Mouse (Mus musculus): ENCODE data around the gene Tmprss3. TPM values are rescaled to one million over a fixed set of nuclear protein-coding genes. Genes with fewer than 3 reads are reported as not detected.
A peak's percentile ranks its signal among the peaks of the same experiment; 100 is the strongest.

Tmprss3 gene
- total and polyA plus RNA-seq, 2 experiments from 2014 or later: not detected

- ATAC-seq (no peak), DNase-seq (no peak)
- H3K4me3 ChIP-seq (ENCODE audit: low read depth, low read length): no peak overlapping the region
Observed at GRCm38 (mm10) chr17:31153785-31154184, 45.0 kb downstream of the Tmprss3 start.

GRCm38 (mm10) chr17:31152966-31153499 is 45.7 kb downstream of the Tmprss3 start:
- ATAC-seq (no peak), DNase-seq (no peak)
- Histone ChIP-seq H3K4me2 (ENCODE audit: low read depth) (no peak overlapping the region), H3K4me3 (ENCODE audit: low read depth, low read length) (no peak overlapping the region), H3K9me3 (ENCODE audit: low read length) (no peaks in the 10 kb centered on the region), H3K9ac (no peak overlapping the region), H3K4me1 (ENCODE audit: insufficient read depth) (no peaks in the 10 kb centered on the region), H3K36me3 (ENCODE audit: insufficient read depth) (no peaks in the 10 kb centered on the region), H3K27ac (ENCODE audit: low read depth, low read length) (no peak overlapping the region), H3K27me3 (ENCODE audit: insufficient read depth, low read length) (no peaks in the 10 kb centered on the region)
- no peak for TF ChIP-seq CTCF (IDR thresholded peaks at IDR 0.05; ENCODE audit: low read depth)
- WGBS: 84% methylated on average over 9 of the region's 9 CpGs

More at GRCm38 (mm10) chr17:31153785-31154184, 45.0 kb downstream of the Tmprss3 start:
- TF ChIP-seq CTCF (IDR thresholded peaks at IDR 0.05; ENCODE audit: low read depth): no peak
- no peak overlapping the region for H3K4me2 ChIP-seq (ENCODE audit: low read depth)
- H3K27me3 ChIP-seq (ENCODE audit: insufficient read depth, low read length): no peaks in the 10 kb centered on the region
- 72% methylated on average over 8 of the region's 8 CpGs for WGBS
- no peaks in the 10 kb centered on the region for H3K36me3 ChIP-seq (ENCODE audit: insufficient read depth)
- H3K4me1 ChIP-seq (ENCODE audit: insufficient read depth): no peaks in the 10 kb centered on the region
- no peak overlapping the region for H3K27ac ChIP-seq (ENCODE audit: low read depth, low read length)
- no peak overlapping the region for H3K9ac ChIP-seq
- no peaks in the 10 kb centered on the region for H3K9me3 ChIP-seq (ENCODE audit: low read length)

GRCm38 (mm10) chr17:31152512-31152911 is 46.3 kb downstream of the Tmprss3 start:
- H3K27ac ChIP-seq (ENCODE audit: low read depth, low read length): no peak overlapping the region
- H3K4me1 ChIP-seq (ENCODE audit: insufficient read depth): no peaks in the 10 kb centered on the region
- ATAC-seq (no peak), DNase-seq (no peak)
- H3K27me3 ChIP-seq (ENCODE audit: insufficient read depth, low read length): no peaks in the 10 kb centered on the region
- TF ChIP-seq CTCF (IDR thresholded peaks at IDR 0.05; ENCODE audit: low read depth): no peak
- WGBS: 34% methylated on average over 5 of the region's 5 CpGs
- no peak overlapping the region for H3K9ac ChIP-seq
- H3K9me3 ChIP-seq (ENCODE audit: low read length): no peaks in the 10 kb centered on the region
- H3K4me2 ChIP-seq (ENCODE audit: low read depth): no peak overlapping the region
- H3K4me3 ChIP-seq (ENCODE audit: low read depth, low read length): no peak overlapping the region
- H3K36me3 ChIP-seq (ENCODE audit: insufficient read depth): no peaks in the 10 kb centered on the region

GRCm38 (mm10) chr17:31145998-31146397 is 52.8 kb downstream of the Tmprss3 start:
- Histone ChIP-seq H3K27me3 (ENCODE audit: insufficient read depth, low read length) (no peaks in the 10 kb centered on the region), H3K9ac (no peak overlapping the region), H3K4me3 (ENCODE audit: low read depth, low read length) (no peak overlapping the region), H3K36me3 (ENCODE audit: insufficient read depth) (no peaks in the 10 kb centered on the region), H3K27ac (ENCODE audit: low read depth, low read length) (no peak overlapping the region), H3K4me2 (ENCODE audit: low read depth) (no peak overlapping the region), H3K9me3 (ENCODE audit: low read length) (no peaks in the 10 kb centered on the region), H3K4me1 (ENCODE audit: insufficient read depth) (no peaks in the 10 kb centered on the region)
- WGBS: 84% methylated on average over 9 of the region's 9 CpGs
- ATAC-seq (no peak), DNase-seq (no peak)
- TF ChIP-seq CTCF (IDR thresholded peaks at IDR 0.05; ENCODE audit: low read depth): no peak

DNA sequence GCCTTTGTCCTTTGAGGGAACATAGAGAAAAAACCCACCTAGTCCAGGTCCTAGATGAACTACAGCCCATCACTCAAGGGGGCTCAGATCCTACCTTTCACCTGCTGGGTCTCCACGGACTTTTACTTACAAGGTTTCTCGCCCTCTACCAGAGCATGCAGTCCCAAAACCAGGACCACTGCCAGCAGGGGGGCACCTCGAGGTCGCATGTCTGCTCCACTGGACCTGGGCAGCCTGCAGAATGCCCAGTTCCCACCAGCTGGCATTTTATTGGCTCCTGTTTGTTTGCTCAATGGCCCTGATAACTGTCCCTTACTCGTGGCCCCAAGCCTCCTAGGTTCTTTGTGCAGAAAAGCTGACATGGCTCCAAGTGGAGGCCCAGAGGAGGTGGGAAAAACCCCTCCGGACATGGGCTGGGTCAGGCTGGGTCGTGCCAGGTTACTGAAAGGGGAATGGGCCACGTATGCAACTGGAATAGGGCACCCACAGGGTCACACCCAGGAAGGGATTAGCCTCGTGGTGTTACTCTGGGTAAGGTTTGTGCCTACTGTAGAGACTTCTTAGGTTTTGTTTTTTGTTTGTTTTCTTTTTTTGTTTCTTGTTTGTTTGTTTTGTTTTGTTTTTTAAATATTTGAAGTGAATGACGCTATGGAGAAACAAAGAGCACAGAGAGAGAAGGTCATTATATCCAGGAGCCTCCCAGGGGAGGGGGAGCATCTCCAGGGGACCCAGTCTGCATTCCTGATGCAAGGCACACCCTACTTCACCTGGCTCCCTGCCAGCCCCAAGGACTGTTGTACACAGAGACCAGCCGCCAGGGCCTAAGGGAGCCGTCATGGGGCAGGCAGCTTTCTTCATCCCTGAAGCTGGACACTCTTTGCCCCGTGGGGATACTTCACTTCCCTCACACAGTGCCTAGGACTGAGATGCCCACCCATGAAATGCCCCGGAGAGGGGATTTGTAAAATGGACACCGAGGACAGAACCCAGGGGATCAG is 54.4 kb downstream of the Tmprss3 start, which contains the start of gene Tff2:
Tff2 (minus strand) TSS at position 243 of the 998 bp plus-strand sequence.
- Histone ChIP-seq H3K4me2 (ENCODE audit: low read depth) (no peak within 1 kb of the TSS), H3K27ac (ENCODE audit: low read depth, low read length) (no peak within 1 kb of the TSS), H3K4me3 (ENCODE audit: low read depth, low read length) (no peak within 1 kb of the TSS), H3K36me3 (ENCODE audit: insufficient read depth) (no peaks in the 10 kb centered on the region), H3K9ac (no peak within 1 kb of the TSS), H3K27me3 (ENCODE audit: insufficient read depth, low read length) (no peaks in the 10 kb centered on the region), H3K4me1 (ENCODE audit: insufficient read depth) (no peaks in the 10 kb centered on the region), H3K9me3 (ENCODE audit: low read length) (no peaks in the 10 kb centered on the region)
- ATAC-seq (no peak), DNase-seq (no peak)
- TF ChIP-seq CTCF (IDR thresholded peaks at IDR 0.05; ENCODE audit: low read depth): no peak
- WGBS: 55% methylated on average over 15 of the region's 15 CpGs

DNA sequence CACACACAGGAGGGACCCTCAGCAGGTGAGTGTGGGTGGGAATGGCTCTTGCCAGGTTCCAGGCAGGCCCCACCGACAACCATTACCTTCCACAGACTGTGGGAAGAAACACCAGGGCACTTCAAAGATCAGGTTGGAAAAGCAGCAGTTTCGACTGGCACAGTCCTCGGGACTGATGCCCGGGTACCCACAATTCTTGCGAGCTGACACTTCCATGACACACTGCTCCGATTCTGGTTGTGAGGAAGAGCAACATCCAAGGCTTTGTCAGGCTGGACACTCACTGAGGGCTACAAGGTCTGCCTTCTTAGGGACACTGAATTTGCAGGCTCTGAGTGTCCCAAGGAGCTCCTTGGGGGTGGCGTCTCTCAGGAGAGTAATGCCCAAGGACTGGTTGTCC is 56.7 kb downstream of the Tmprss3 start:
- H3K27me3 ChIP-seq (ENCODE audit: insufficient read depth, low read length): no peaks in the 10 kb centered on the region
- DNase-seq (no peak), ATAC-seq (no peak)
- H3K36me3 ChIP-seq (ENCODE audit: insufficient read depth): no peaks in the 10 kb centered on the region
- no peak overlapping the region for H3K27ac ChIP-seq (ENCODE audit: low read depth, low read length)
- H3K4me2 ChIP-seq (ENCODE audit: low read depth): no peak overlapping the region
- WGBS: 92% methylated on average over 7 of the region's 7 CpGs
- H3K4me3 ChIP-seq (ENCODE audit: low read depth, low read length): no peak overlapping the region
- TF ChIP-seq CTCF (IDR thresholded peaks at IDR 0.05; ENCODE audit: low read depth): no peak
- no peaks in the 10 kb centered on the region for H3K9me3 ChIP-seq (ENCODE audit: low read length)
- no peak overlapping the region for H3K9ac ChIP-seq
- no peaks in the 10 kb centered on the region for H3K4me1 ChIP-seq (ENCODE audit: insufficient read depth)

DNA sequence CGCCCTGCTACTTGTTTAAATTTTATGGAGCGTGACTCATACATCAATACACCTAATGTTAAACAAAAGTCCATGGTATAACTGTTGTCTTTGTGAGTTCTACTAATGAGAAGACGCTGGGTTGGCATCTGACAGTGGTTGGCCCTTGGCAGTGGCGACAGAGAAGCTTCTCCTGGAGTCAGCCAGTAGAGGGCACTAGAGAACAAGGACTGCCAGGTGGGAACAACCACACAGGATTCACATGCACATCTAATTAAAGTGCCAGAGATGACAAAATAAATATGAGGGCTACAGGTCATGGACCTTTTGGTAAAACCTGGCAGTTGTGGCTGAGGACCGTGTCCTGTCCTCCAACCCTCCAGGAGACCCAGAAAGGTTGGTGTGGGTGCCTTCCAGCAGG is 60.4 kb downstream of the Tmprss3 start:
- Histone ChIP-seq H3K27me3 (ENCODE audit: insufficient read depth, low read length) (no peaks in the 10 kb centered on the region), H3K4me3 (ENCODE audit: low read depth, low read length) (no peak overlapping the region), H3K4me2 (ENCODE audit: low read depth) (no peak overlapping the region), H3K4me1 (ENCODE audit: insufficient read depth) (no peaks in the 10 kb centered on the region), H3K9me3 (ENCODE audit: low read length) (no peaks in the 10 kb centered on the region), H3K36me3 (ENCODE audit: insufficient read depth) (no peaks in the 10 kb centered on the region), H3K27ac (ENCODE audit: low read depth, low read length) (no peak overlapping the region), H3K9ac (no peak overlapping the region)
- WGBS: 14% methylated on average over 5 of the region's 5 CpGs
- peak; percentile 81 for TF ChIP-seq CTCF (IDR thresholded peaks at IDR 0.05; ENCODE audit: low read depth)
- DNase-seq: peak; percentile 72
- no peak for ATAC-seq

Data from forebrain, postnatal 0 days (tissue).